Mouse (Mus musculus): ENCODE results near the gene Evi2a.
A peak's percentile ranks its signal among the peaks of the same experiment; 100 is the strongest.

Gene Evi2a

GRCm38 (mm10) chr11:79523560-79524309, 6.7 kb downstream of the Evi2a start, which contains the start of gene Evi2b:
Gene Evi2b (minus strand): TSS chr11:79523762.
- DNase-seq, result no peak

GRCm38 (mm10) chr11:79522944-79523343, 7.5 kb downstream of the Evi2a start:
- no peak for DNase-seq

GRCm38 (mm10) chr11:79521930-79522329, 8.5 kb downstream of the Evi2a start:
- no peak for DNase-seq

DNA sequence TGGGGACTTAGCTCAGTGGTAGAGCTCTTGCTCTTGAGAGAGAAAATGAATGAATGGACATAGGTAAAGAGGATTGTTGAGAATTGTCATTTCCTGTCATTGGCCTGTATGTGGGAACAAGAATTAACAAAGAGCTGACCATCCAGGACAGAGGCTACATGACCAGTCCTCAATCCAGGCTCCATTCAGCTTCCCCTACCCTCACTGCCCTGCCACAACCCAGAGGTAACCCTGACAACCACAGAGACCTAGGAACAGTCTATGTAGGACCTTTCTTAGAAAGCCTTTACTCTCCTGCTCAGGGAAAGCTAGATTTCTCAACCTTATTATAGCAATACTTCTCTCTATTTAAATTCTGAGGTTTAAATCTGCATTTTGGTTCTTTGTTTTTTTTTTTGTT, 9.6 kb downstream of the Evi2a start:
- DNase-seq, result no peak

GRCm38 (mm10) chr11:79519878-79520291, 10.5 kb downstream of the Evi2a start:
- DNase-seq, result no peak

- DNase-seq, result no peak
These were observed 11.1 kb downstream of the Evi2a start for GRCm38 (mm10) chr11:79519299-79519698.

- no peak for DNase-seq
These were observed 14.6 kb downstream of the Evi2a start for GRCm38 (mm10) chr11:79515798-79516197.

- DNase-seq, result no peak
These were observed 15.1 kb downstream of the Evi2a start for GRCm38 (mm10) chr11:79515331-79515730.

GRCm38 (mm10) chr11:79511970-79512369, 18.4 kb downstream of the Evi2a start:
- no peak for DNase-seq

GRCm38 (mm10) chr11:79504506-79504905, 25.9 kb downstream of the Evi2a start:
- no peak for DNase-seq

GRCm38 (mm10) chr11:79503845-79504244, 26.6 kb downstream of the Evi2a start, which contains the start of gene Omg:
Gene Omg (minus strand): TSS chr11:79504084.
- DNase-seq, result peak; percentile 16

- DNase-seq, result no peak
These were observed 27.5 kb downstream of the Evi2a start for GRCm38 (mm10) chr11:79502917-79503316.

DNA sequence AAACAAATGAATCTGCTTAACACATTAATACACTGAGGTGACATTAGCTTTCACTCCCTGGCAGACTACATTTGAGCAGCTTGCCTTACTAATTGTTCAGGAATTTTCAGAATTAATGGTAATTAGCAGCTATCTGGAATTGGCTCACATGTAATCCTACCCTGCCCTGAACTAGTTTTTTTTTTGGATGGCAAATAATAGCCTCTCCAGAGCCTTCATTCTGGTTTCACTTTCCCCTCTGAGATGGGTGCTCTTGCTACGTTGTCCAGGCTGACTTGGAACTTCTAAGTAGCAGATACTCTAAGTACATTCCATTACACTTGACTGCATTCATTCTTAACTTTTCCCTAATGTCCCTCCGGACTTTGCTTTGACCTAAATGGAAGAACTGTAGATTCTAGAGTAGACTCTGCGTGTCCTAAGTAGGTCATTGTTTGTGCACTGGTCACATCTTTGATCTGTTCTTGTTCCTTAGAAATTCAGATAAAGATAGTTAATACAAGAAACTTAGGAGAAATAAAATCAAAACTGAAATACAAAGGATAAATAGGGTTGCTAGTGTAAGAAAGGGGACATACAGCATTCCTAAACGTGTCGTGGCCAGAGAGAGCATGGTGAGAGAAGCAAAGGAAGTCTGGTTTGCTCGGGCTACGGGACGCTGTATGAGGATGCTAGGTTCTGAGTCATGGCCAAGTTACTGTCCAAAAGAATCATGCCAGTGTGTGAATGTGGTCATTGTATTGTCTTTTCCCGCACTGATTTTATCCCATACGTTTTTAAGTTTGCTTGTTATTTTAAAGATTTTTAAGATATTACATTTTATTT, 35.2 kb downstream of the Evi2a start:
- peak; percentile 11 for DNase-seq

DNA sequence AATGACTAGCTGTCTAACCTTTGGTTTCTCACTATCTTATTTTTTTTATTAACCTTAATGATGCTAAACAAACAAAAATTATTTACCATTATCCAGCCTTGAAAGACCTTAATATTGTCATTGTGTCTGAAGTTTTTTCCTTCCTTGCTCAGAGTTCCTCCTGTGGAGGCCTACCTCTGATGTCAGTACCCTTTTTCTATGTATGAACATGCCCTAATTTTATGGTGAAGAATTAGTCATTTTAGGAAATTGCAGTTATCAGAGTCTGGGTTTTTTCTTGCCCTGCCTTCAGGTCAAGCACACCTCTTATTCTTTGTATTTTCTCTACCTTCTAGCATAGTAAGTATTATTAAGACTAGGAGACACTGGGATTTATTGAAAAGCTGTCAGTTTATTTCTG, 45.7 kb downstream of the Evi2a start:
- no peak for DNase-seq

DNA sequence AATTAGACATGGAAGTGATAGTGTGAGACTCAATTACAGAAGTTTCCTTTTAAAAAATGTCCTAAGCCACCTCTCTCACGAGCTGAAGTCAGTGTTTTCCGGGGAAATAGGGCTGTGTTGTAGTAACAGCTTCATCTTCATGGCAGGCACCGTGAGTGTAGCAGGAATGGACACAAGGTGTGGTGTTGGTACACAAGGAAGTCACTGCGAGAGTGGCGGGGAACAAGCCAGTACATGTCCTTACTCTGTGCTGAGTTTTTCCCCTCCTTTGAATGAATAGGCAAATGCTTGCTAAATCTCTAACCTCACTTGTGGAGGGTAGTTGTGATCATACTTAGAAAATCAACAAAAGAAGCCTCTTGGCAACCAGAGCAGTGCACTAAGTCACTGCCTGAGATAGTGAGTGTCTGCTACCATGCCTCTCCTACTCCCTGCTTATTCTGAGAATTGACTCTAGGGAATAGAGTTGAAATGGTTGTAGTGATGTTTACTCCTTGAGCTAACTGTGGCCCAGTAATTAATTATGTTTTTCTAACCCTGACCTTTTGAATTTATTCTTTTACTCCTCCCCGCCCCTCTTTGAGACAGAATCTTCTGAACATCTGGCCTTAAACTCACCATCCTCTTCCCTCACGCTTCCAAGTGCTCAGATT, 46.4 kb downstream of the Evi2a start:
- DNase-seq, result no peak

DNA sequence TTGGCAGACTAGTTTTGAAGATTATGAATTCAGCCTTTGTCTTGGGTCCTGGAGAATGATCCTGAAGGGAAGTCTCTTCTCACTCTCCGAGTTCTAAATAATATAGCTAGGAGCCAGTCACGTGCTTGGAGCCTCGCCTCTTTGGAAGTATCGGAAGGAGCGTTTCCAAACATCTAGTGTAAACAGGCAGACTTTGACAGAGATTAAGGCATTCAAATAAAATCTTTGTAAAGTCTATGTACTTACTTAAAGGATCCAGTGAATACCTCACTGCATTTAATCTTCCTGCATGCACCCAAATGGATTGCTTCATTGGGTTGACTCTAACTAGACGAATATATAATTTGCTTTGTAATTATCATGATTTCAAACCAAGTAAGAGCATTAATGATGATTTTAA, 47.0 kb downstream of the Evi2a start:
- no peak for DNase-seq

All from cerebellum, adult 8-10 months (tissue).